Mouse (Mus musculus): Measurements from ENCODE around the gene Arhgef19. TPM values are rescaled to one million over a fixed set of nuclear protein-coding genes. Genes with fewer than 3 reads are reported as not detected.
A peak's percentile ranks its signal among the peaks of the same experiment; 100 is the strongest.

Arhgef19 gene
- polyA plus RNA-seq, 1 experiment from 2014 or later = 5.8 TPM

- 41% methylated on average over 7 of the region's 7 CpGs for WGBS
- Histone ChIP-seq H3K4me2 (ENCODE audit: low read depth, low read length) (no peak overlapping the region), H3K4me3 (ENCODE audit: low read depth, low read length) (no peak overlapping the region), H3K9me3 (replicated peaks; ENCODE audit: control insufficient read depth, low read length) (no peaks in the 10 kb centered on the region), H3K9ac (replicated peaks; ENCODE audit: low read length) (peak overlapping the region; percentile 34; the same call in 1 of the 2 replicates), H3K36me3 (replicated peaks; ENCODE audit: control insufficient read depth, insufficient read depth, low read depth, low read length) (no peaks in the 10 kb centered on the region), H3K27me3 (ENCODE audit: control insufficient read depth, insufficient read depth, low read length) (no peaks in the 10 kb centered on the region), H3K27ac (replicated peaks; ENCODE audit: low read depth, low read length) (no peak overlapping the region), H3K4me1 (ENCODE audit: control insufficient read depth, insufficient read depth, low read length) (peaks cover 5% of the 10 kb centered on the region)
- ATAC-seq (replicated peaks; ENCODE audit: insufficient number of reproducible peaks, low FRiP score, low TSS enrichment, low read depth) = no peak
- DNase-seq (ENCODE audit: low spot score) = no peak
Observed at GRCm38 (mm10) chr4:141278154-141278553, 38.9 kb downstream of the Arhgef19 start.

- Histone ChIP-seq H3K9ac (replicated peaks; ENCODE audit: low read length) (no peak overlapping the region), H3K9me3 (replicated peaks; ENCODE audit: control insufficient read depth, low read length) (no peaks in the 10 kb centered on the region), H3K4me3 (ENCODE audit: low read depth, low read length) (no peak overlapping the region), H3K4me2 (ENCODE audit: low read depth, low read length) (no peak overlapping the region), H3K36me3 (replicated peaks; ENCODE audit: control insufficient read depth, insufficient read depth, low read depth, low read length) (no peaks in the 10 kb centered on the region), H3K4me1 (ENCODE audit: control insufficient read depth, insufficient read depth, low read length) (peaks cover 5% of the 10 kb centered on the region), H3K27ac (replicated peaks; ENCODE audit: low read depth, low read length) (no peak overlapping the region), H3K27me3 (ENCODE audit: control insufficient read depth, insufficient read depth, low read length) (no peaks in the 10 kb centered on the region)
- no peak for DNase-seq (ENCODE audit: low spot score)
- WGBS = 64% methylated on average over 15 of the region's 15 CpGs
- ATAC-seq (replicated peaks; ENCODE audit: insufficient number of reproducible peaks, low FRiP score, low TSS enrichment, low read depth) = no peak
Observed at GRCm38 (mm10) chr4:141279327-141279726, 40.0 kb downstream of the Arhgef19 start.

GRCm38 (mm10) chr4:141279783-141280182 is 40.5 kb downstream of the Arhgef19 start:
- Histone ChIP-seq H3K4me2 (ENCODE audit: low read depth, low read length) (no peak overlapping the region), H3K27me3 (ENCODE audit: control insufficient read depth, insufficient read depth, low read length) (no peaks in the 10 kb centered on the region), H3K36me3 (replicated peaks; ENCODE audit: control insufficient read depth, insufficient read depth, low read depth, low read length) (no peaks in the 10 kb centered on the region), H3K9me3 (replicated peaks; ENCODE audit: control insufficient read depth, low read length) (no peaks in the 10 kb centered on the region), H3K4me3 (ENCODE audit: low read depth, low read length) (no peak overlapping the region), H3K27ac (replicated peaks; ENCODE audit: low read depth, low read length) (no peak overlapping the region), H3K4me1 (ENCODE audit: control insufficient read depth, insufficient read depth, low read length) (peaks cover 5% of the 10 kb centered on the region), H3K9ac (replicated peaks; ENCODE audit: low read length) (no peak overlapping the region)
- WGBS = 92% methylated on average over 6 of the region's 6 CpGs
- DNase-seq (ENCODE audit: low spot score) (no peak), ATAC-seq (replicated peaks; ENCODE audit: insufficient number of reproducible peaks, low FRiP score, low TSS enrichment, low read depth) (no peak)

- peaks cover 5% of the 10 kb centered on the region for H3K4me1 ChIP-seq (ENCODE audit: control insufficient read depth, insufficient read depth, low read length)
- no peaks in the 10 kb centered on the region for H3K27me3 ChIP-seq (ENCODE audit: control insufficient read depth, insufficient read depth, low read length)
- WGBS = 78% methylated on average over 1 of the region's 1 CpGs
Observed at GRCm38 (mm10) chr4:141280471-141280870, 41.2 kb downstream of the Arhgef19 start.

GRCm38 (mm10) chr4:141281153-141281552 is 41.9 kb downstream of the Arhgef19 start:
- H3K36me3 ChIP-seq (replicated peaks; ENCODE audit: control insufficient read depth, insufficient read depth, low read depth, low read length) = no peaks in the 10 kb centered on the region
- H3K9me3 ChIP-seq (replicated peaks; ENCODE audit: control insufficient read depth, low read length) = no peaks in the 10 kb centered on the region
- no peak overlapping the region for H3K27ac ChIP-seq (replicated peaks; ENCODE audit: low read depth, low read length)
- no peak overlapping the region for H3K4me2 ChIP-seq (ENCODE audit: low read depth, low read length)
- DNase-seq (ENCODE audit: low spot score) (no peak), ATAC-seq (replicated peaks; ENCODE audit: insufficient number of reproducible peaks, low FRiP score, low TSS enrichment, low read depth) (no peak)
- 15% methylated on average over 6 of the region's 6 CpGs for WGBS
- H3K9ac ChIP-seq (replicated peaks; ENCODE audit: low read length) = no peak overlapping the region
- H3K27me3 ChIP-seq (ENCODE audit: control insufficient read depth, insufficient read depth, low read length) = 0 out of 2 replicates have a peak, but pooled peaks cover 4% of the 10 kb centered on the region
- H3K4me1 ChIP-seq (ENCODE audit: control insufficient read depth, insufficient read depth, low read length) = peaks cover 5% of the 10 kb centered on the region
- no peak overlapping the region for H3K4me3 ChIP-seq (ENCODE audit: low read depth, low read length)

More at GRCm38 (mm10) chr4:141280471-141280870, 41.2 kb downstream of the Arhgef19 start:
- H3K9ac ChIP-seq (replicated peaks; ENCODE audit: low read length) = no peak overlapping the region
- ATAC-seq (replicated peaks; ENCODE audit: insufficient number of reproducible peaks, low FRiP score, low TSS enrichment, low read depth) = no peak
- no peak overlapping the region for H3K4me2 ChIP-seq (ENCODE audit: low read depth, low read length)
- no peak for DNase-seq (ENCODE audit: low spot score)
- no peaks in the 10 kb centered on the region for H3K9me3 ChIP-seq (replicated peaks; ENCODE audit: control insufficient read depth, low read length)
- H3K36me3 ChIP-seq (replicated peaks; ENCODE audit: control insufficient read depth, insufficient read depth, low read depth, low read length) = no peaks in the 10 kb centered on the region
- H3K4me3 ChIP-seq (ENCODE audit: low read depth, low read length) = no peak overlapping the region
- no peak overlapping the region for H3K27ac ChIP-seq (replicated peaks; ENCODE audit: low read depth, low read length)

- no peak overlapping the region for H3K4me3 ChIP-seq (ENCODE audit: low read depth, low read length)
- DNase-seq (ENCODE audit: low spot score) (no peak), ATAC-seq (replicated peaks; ENCODE audit: insufficient number of reproducible peaks, low FRiP score, low TSS enrichment, low read depth) (no peak)
- no peak overlapping the region for H3K27ac ChIP-seq (replicated peaks; ENCODE audit: low read depth, low read length)
- H3K9ac ChIP-seq (replicated peaks; ENCODE audit: low read length) = no peak overlapping the region
- H3K27me3 ChIP-seq (ENCODE audit: control insufficient read depth, insufficient read depth, low read length) = 0 out of 2 replicates have a peak, but pooled peaks cover 6% of the 10 kb centered on the region
- 76% methylated on average over 1 of the region's 1 CpGs for WGBS
- no peak overlapping the region for H3K4me2 ChIP-seq (ENCODE audit: low read depth, low read length)
- H3K4me1 ChIP-seq (ENCODE audit: control insufficient read depth, insufficient read depth, low read length) = peaks cover 5% of the 10 kb centered on the region
- no peaks in the 10 kb centered on the region for H3K36me3 ChIP-seq (replicated peaks; ENCODE audit: control insufficient read depth, insufficient read depth, low read depth, low read length)
- H3K9me3 ChIP-seq (replicated peaks; ENCODE audit: control insufficient read depth, low read length) = no peaks in the 10 kb centered on the region
Observed at GRCm38 (mm10) chr4:141281578-141281977, 42.3 kb downstream of the Arhgef19 start.

GRCm38 (mm10) chr4:141282087-141282486 is 42.8 kb downstream of the Arhgef19 start:
- Histone ChIP-seq H3K9me3 (replicated peaks; ENCODE audit: control insufficient read depth, low read length) (no peaks in the 10 kb centered on the region), H3K27me3 (ENCODE audit: control insufficient read depth, insufficient read depth, low read length) (peaks cover 8% of the 10 kb centered on the region; the same call in 1 of the 2 replicates), H3K4me3 (ENCODE audit: low read depth, low read length) (no peak overlapping the region), H3K4me2 (ENCODE audit: low read depth, low read length) (no peak overlapping the region), H3K36me3 (replicated peaks; ENCODE audit: control insufficient read depth, insufficient read depth, low read depth, low read length) (no peaks in the 10 kb centered on the region), H3K27ac (replicated peaks; ENCODE audit: low read depth, low read length) (no peak overlapping the region), H3K9ac (replicated peaks; ENCODE audit: low read length) (no peak overlapping the region), H3K4me1 (ENCODE audit: control insufficient read depth, insufficient read depth, low read length) (peaks cover 8% of the 10 kb centered on the region)
- WGBS = 79% methylated on average over 3 of the region's 3 CpGs
- ATAC-seq (replicated peaks; ENCODE audit: insufficient number of reproducible peaks, low FRiP score, low TSS enrichment, low read depth) (no peak), DNase-seq (ENCODE audit: low spot score) (no peak)

- peaks cover 12% of the 10 kb centered on the region for H3K27me3 ChIP-seq (ENCODE audit: control insufficient read depth, insufficient read depth, low read length)
- no peaks in the 10 kb centered on the region for H3K9me3 ChIP-seq (replicated peaks; ENCODE audit: control insufficient read depth, low read length)
- no peaks in the 10 kb centered on the region for H3K36me3 ChIP-seq (replicated peaks; ENCODE audit: control insufficient read depth, insufficient read depth, low read depth, low read length)
- no peak for DNase-seq (ENCODE audit: low spot score)
- H3K4me3 ChIP-seq (ENCODE audit: low read depth, low read length) = no peak overlapping the region
- H3K4me1 ChIP-seq (ENCODE audit: control insufficient read depth, insufficient read depth, low read length) = peaks cover 8% of the 10 kb centered on the region
- H3K4me2 ChIP-seq (ENCODE audit: low read depth, low read length) = no peak overlapping the region
- no peak for ATAC-seq (replicated peaks; ENCODE audit: insufficient number of reproducible peaks, low FRiP score, low TSS enrichment, low read depth)
- no peak overlapping the region for H3K27ac ChIP-seq (replicated peaks; ENCODE audit: low read depth, low read length)
- H3K9ac ChIP-seq (replicated peaks; ENCODE audit: low read length) = no peak overlapping the region
- 44% methylated on average over 5 of the region's 5 CpGs for WGBS
Observed at GRCm38 (mm10) chr4:141282623-141283022, 43.3 kb downstream of the Arhgef19 start.

All from embryonic facial prominence, embryonic 11.5 days (tissue).